Mouse (Mus musculus): ENCODE measurements at regions not wholly inside any gene's neighbourhood (a gene's known extent, or its start where the extent isn't known, plus 50 kb on each side); places are given as distances from the start of the nearest gene placed in this dataset.
A peak's percentile ranks its signal among the peaks of the same experiment; 100 is the strongest.

GRCm38 (mm10) chr16:49970297-49970804, 170.0 kb downstream of the Cd47 start:
- TF ChIP-seq POLR2A (IDR thresholded peaks at IDR 0.05; ENCODE audit: insufficient read depth, low read depth, low read length) (no peak), EP300 (IDR thresholded peaks at IDR 0.05; ENCODE audit: insufficient read depth, low read depth, low read length) (no peak), CTCF (IDR thresholded peaks at IDR 0.05) (no peak)
- H3K4me3 ChIP-seq = no peak overlapping the region
- WGBS = 29% methylated on average over 2 of the region's 2 CpGs
- H3K9ac ChIP-seq (ENCODE audit: low read depth, low read length) = no peak overlapping the region
- no peaks in the 10 kb centered on the region for H3K79me2 ChIP-seq (replicated peaks; ENCODE audit: control insufficient read depth, insufficient read depth, low read length)
- H3K36me3 ChIP-seq (ENCODE audit: control insufficient read depth, insufficient read depth, low read length) = no peaks in the 10 kb centered on the region
- intact Hi-C loops (cut with DNase I) = no loop called here
- DNase-seq = peak in 1 of 2 experiments; percentile 24
- peaks cover 2% of the 10 kb centered on the region for H3K4me1 ChIP-seq (ENCODE audit: control insufficient read depth, insufficient read depth, low read length)
- no peaks in the 10 kb centered on the region for H3K27me3 ChIP-seq (ENCODE audit: control insufficient read depth, insufficient read depth, low read length)
- H3K27ac ChIP-seq = peak overlapping the region; percentile 28

DNA sequence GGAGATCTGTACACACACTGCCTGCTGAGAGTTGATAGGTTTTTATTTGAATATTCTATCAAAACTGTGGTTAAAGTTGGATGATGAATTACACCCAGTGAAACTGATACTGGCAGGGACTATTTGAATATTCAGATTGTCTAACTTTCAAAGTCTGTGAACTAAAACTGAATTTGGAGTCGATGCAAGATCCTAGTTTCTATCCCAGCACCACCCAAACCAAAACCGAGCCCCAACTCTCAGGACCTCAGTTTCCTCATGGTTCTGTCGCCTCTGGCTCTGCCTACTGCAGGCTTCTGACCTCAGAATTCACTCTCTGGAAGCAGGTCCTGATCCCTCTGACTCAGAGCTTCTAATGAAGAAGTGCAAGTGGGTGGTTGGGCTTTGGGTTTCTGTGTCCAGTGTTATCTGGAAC, 170.8 kb downstream of the Cd47 start:
- Histone ChIP-seq H3K27ac (peak overlapping the region; percentile 28), H3K4me3 (no peak overlapping the region), H3K9ac (ENCODE audit: low read depth, low read length) (no peak overlapping the region), H3K4me1 (ENCODE audit: control insufficient read depth, insufficient read depth, low read length) (no peaks in the 10 kb centered on the region; the same call in 1 of the 2 replicates), H3K27me3 (ENCODE audit: control insufficient read depth, insufficient read depth, low read length) (no peaks in the 10 kb centered on the region), H3K36me3 (ENCODE audit: control insufficient read depth, insufficient read depth, low read length) (no peaks in the 10 kb centered on the region), H3K79me2 (replicated peaks; ENCODE audit: control insufficient read depth, insufficient read depth, low read length) (no peaks in the 10 kb centered on the region)
- intact Hi-C loops (cut with DNase I) = no loop called here
- no peak for DNase-seq
- no peak for TF ChIP-seq CTCF (IDR thresholded peaks at IDR 0.05)
- no peak for TF ChIP-seq EP300 (IDR thresholded peaks at IDR 0.05; ENCODE audit: insufficient read depth, low read depth, low read length)
- TF ChIP-seq POLR2A (IDR thresholded peaks at IDR 0.05; ENCODE audit: insufficient read depth, low read depth, low read length) = no peak
- WGBS = 76% methylated on average over 3 of the region's 3 CpGs

- TF ChIP-seq EP300 (IDR thresholded peaks at IDR 0.05; ENCODE audit: insufficient read depth, low read depth, low read length) (no peak), POLR2A (IDR thresholded peaks at IDR 0.05; ENCODE audit: insufficient read depth, low read depth, low read length) (no peak), CTCF (IDR thresholded peaks at IDR 0.05) (no peak)
- Histone ChIP-seq H3K4me1 (ENCODE audit: control insufficient read depth, insufficient read depth, low read length) (no peaks in the 10 kb centered on the region), H3K79me2 (replicated peaks; ENCODE audit: control insufficient read depth, insufficient read depth, low read length) (no peaks in the 10 kb centered on the region), H3K27ac (no peak overlapping the region), H3K4me3 (no peak overlapping the region), H3K36me3 (ENCODE audit: control insufficient read depth, insufficient read depth, low read length) (no peaks in the 10 kb centered on the region), H3K27me3 (ENCODE audit: control insufficient read depth, insufficient read depth, low read length) (no peaks in the 10 kb centered on the region), H3K9ac (ENCODE audit: low read depth, low read length) (no peak overlapping the region)
- no peak for DNase-seq
- WGBS = 73% methylated on average over 2 of the region's 2 CpGs
- intact Hi-C loops (cut with DNase I) = no loop called here
These were observed 176.9 kb downstream of the Cd47 start for GRCm38 (mm10) chr16:49977276-49977675.

DNA sequence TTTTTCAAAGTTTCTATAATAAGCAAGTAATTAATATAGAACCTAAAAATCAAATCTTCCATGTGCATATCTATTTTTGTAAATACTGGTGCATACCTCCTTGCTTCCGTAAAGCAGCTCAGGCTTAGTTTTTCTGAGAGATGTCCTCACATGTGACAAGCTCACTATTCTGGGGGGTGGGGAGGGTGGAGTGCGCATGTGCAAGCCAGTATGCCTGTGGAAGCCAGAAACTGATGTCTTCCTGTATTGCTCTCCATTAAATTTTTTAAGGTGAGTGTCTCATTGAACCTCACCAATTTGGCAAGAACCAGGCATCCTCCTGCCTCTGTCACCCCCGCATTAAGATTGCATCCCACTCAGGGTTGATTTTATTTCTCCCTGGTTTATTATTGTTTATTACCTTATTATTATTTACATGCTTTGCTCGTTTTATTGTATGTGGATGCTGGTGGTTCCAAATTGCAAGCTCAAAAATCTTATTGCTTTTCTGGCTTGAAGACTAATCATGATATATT, 179.2 kb downstream of the Cd47 start:
- WGBS = 92% methylated on average over 4 of the region's 4 CpGs

GRCm38 (mm10) chr16:49980178-49980646, 179.9 kb downstream of the Cd47 start:
- Histone ChIP-seq H3K27ac (no peak overlapping the region), H3K79me2 (replicated peaks; ENCODE audit: control insufficient read depth, insufficient read depth, low read length) (no peaks in the 10 kb centered on the region), H3K9ac (ENCODE audit: low read depth, low read length) (no peak overlapping the region), H3K36me3 (ENCODE audit: control insufficient read depth, insufficient read depth, low read length) (no peaks in the 10 kb centered on the region), H3K4me3 (no peak overlapping the region), H3K4me1 (ENCODE audit: control insufficient read depth, insufficient read depth, low read length) (no peaks in the 10 kb centered on the region), H3K27me3 (ENCODE audit: control insufficient read depth, insufficient read depth, low read length) (no peaks in the 10 kb centered on the region)
- intact Hi-C loops (cut with DNase I) = no loop called here
- WGBS = 73% methylated on average over 10 of the region's 10 CpGs
- TF ChIP-seq EP300 (IDR thresholded peaks at IDR 0.05; ENCODE audit: insufficient read depth, low read depth, low read length) = no peak
- TF ChIP-seq POLR2A (IDR thresholded peaks at IDR 0.05; ENCODE audit: insufficient read depth, low read depth, low read length) = no peak
- no peak for TF ChIP-seq CTCF (IDR thresholded peaks at IDR 0.05)
- DNase-seq = peak in 1 of 2 experiments; percentile 28

More for the DNA sequence above, 179.2 kb downstream of the Cd47 start:
- Histone ChIP-seq H3K4me3 (no peak overlapping the region), H3K27me3 (ENCODE audit: control insufficient read depth, insufficient read depth, low read length) (no peaks in the 10 kb centered on the region), H3K27ac (no peak overlapping the region), H3K36me3 (ENCODE audit: control insufficient read depth, insufficient read depth, low read length) (no peaks in the 10 kb centered on the region), H3K9ac (ENCODE audit: low read depth, low read length) (no peak overlapping the region), H3K4me1 (ENCODE audit: control insufficient read depth, insufficient read depth, low read length) (no peaks in the 10 kb centered on the region), H3K79me2 (replicated peaks; ENCODE audit: control insufficient read depth, insufficient read depth, low read length) (no peaks in the 10 kb centered on the region)
- intact Hi-C loops (cut with DNase I) = no loop called here
- TF ChIP-seq POLR2A (IDR thresholded peaks at IDR 0.05; ENCODE audit: insufficient read depth, low read depth, low read length) (no peak), CTCF (IDR thresholded peaks at IDR 0.05) (no peak), EP300 (IDR thresholded peaks at IDR 0.05; ENCODE audit: insufficient read depth, low read depth, low read length) (no peak)
- no peak for DNase-seq

DNA sequence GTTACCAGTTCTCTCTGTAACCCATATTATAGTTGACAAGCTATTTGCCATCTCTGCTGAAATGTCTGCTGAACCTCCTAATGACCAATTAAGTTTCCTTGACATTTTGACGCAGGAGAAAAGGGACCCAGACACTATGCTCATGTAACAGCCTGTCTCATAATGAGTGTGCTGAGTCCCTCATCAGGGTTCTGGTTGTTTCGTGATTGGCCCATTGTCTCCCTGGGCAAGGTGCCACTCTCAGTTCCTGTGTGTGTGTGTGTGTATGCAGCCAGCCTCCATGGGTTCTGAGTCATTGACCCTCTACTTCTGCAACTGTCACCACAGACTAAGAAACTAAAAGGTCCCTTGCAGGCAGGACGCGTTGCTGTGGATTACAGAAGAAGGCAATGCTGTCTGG, 181.8 kb downstream of the Cd47 start:
- 75% methylated on average over 4 of the region's 4 CpGs for WGBS
- Histone ChIP-seq H3K27ac (no peak overlapping the region), H3K79me2 (replicated peaks; ENCODE audit: control insufficient read depth, insufficient read depth, low read length) (no peaks in the 10 kb centered on the region), H3K4me3 (no peak overlapping the region), H3K27me3 (ENCODE audit: control insufficient read depth, insufficient read depth, low read length) (no peaks in the 10 kb centered on the region), H3K4me1 (ENCODE audit: control insufficient read depth, insufficient read depth, low read length) (peaks cover 4% of the 10 kb centered on the region; the same call in 1 of the 2 replicates), H3K9ac (ENCODE audit: low read depth, low read length) (no peak overlapping the region), H3K36me3 (ENCODE audit: control insufficient read depth, insufficient read depth, low read length) (no peaks in the 10 kb centered on the region)
- peak in 1 of 2 experiments; percentile 43 for DNase-seq
- TF ChIP-seq POLR2A (IDR thresholded peaks at IDR 0.05; ENCODE audit: insufficient read depth, low read depth, low read length) (no peak), CTCF (IDR thresholded peaks at IDR 0.05) (no peak), EP300 (IDR thresholded peaks at IDR 0.05; ENCODE audit: insufficient read depth, low read depth, low read length) (no peak)
- intact Hi-C loops (cut with DNase I) = no loop called here
